Mouse (Mus musculus): ENCODE measurements at regions not wholly inside any gene's neighbourhood (a gene's known extent, or its start where the extent isn't known, plus 50 kb on each side); places are given as distances from the start of the nearest gene placed in this dataset.

- TF ChIP-seq CTCF (conservative IDR thresholded peaks at IDR 0.05; ENCODE audit: insufficient read depth, insufficient read length, low read depth, low read length): no peak
- no peak for TF ChIP-seq POLR2A (IDR thresholded peaks at IDR 0.05; ENCODE audit: low read depth, low read length)
Measured at GRCm38 (mm10) chr12:35712671-35713070, 177.8 kb upstream of the Ahr start.
